Mouse (Mus musculus) ES-Bruce4 (cell line): ENCODE data around the gene Mlxipl. TPM values are rescaled to one million over a fixed set of nuclear protein-coding genes. Genes with fewer than 3 reads are reported as not detected.

Experiments used
- H3K27ac ChIP-seq: 2 replicates; pipeline ENCODE4 v1.5.1; 2012; ENCODE audit warnings: low read length, inconsistent platforms; ENCODE audit not compliant: insufficient read depth
- H3K27me3 ChIP-seq: 2 replicates; pipeline ENCODE4 v1.6.1; 2012; ENCODE audit warnings: mild to moderate bottlenecking, low read length, inconsistent platforms; ENCODE audit not compliant: control insufficient read depth, poor library complexity, insufficient read depth, severe bottlenecking
- H3K36me3 ChIP-seq: 2 replicates; pipeline ENCODE4 v1.6.1; 2012; ENCODE audit warnings: inconsistent platforms, mild to moderate bottlenecking, low read length, moderate library complexity; ENCODE audit not compliant: control insufficient read depth, poor library complexity, insufficient read depth, severe bottlenecking
- H3K4me1 ChIP-seq: one replicate; pipeline ENCODE4 v1.8.1; 2011; ENCODE audit warnings: low read length; ENCODE audit not compliant: control insufficient read depth, insufficient read depth
- H3K4me3 ChIP-seq: 2 replicates; pipeline ENCODE4 v1.5.1; 2011; ENCODE audit warnings: low read depth, mild to moderate bottlenecking, low read length
- H3K9ac ChIP-seq: 2 replicates; pipeline ENCODE4 v1.6.1; 2012; ENCODE audit warnings: low read depth, mild to moderate bottlenecking, inconsistent platforms; ENCODE audit not compliant: poor library complexity, severe bottlenecking
- H3K9me3 ChIP-seq: replicated peaks from 2 replicates; pipeline ENCODE4 v1.6.1; 2012; ENCODE audit warnings: mild to moderate bottlenecking, low read length, inconsistent platforms; ENCODE audit not compliant: control insufficient read depth, poor library complexity, insufficient read depth, severe bottlenecking
- CTCF ChIP-seq: IDR thresholded peaks from one replicate; pipeline ENCODE4 v1.8.1; 2011; ENCODE audit warnings: low read depth, low read length
- EP300 ChIP-seq: IDR thresholded peaks from 2 replicates; pipeline ENCODE4 v1.6.1; 2011; ENCODE audit warnings: low read depth, low read length; ENCODE audit not compliant: insufficient read depth
- POLR2A ChIP-seq: IDR thresholded peaks from one replicate; pipeline ENCODE4 v1.8.1; 2011; ENCODE audit warnings: low read length; ENCODE audit not compliant: insufficient read depth
- polyA plus RNA-seq: library from polyadenylated mRNA; stranded (reverse); fragments of >200 nt; gene quantifications from 2 replicates; pipeline ENCODE4 v1.2.4, GENCODE M21; 2011; ENCODE audit warnings: low read depth; ENCODE audit not compliant: missing spikeins, insufficient read depth, insufficient read length

The Mlxipl gene
- polyA plus RNA-seq, 1 experiment, result 3.8 TPM

DNA sequence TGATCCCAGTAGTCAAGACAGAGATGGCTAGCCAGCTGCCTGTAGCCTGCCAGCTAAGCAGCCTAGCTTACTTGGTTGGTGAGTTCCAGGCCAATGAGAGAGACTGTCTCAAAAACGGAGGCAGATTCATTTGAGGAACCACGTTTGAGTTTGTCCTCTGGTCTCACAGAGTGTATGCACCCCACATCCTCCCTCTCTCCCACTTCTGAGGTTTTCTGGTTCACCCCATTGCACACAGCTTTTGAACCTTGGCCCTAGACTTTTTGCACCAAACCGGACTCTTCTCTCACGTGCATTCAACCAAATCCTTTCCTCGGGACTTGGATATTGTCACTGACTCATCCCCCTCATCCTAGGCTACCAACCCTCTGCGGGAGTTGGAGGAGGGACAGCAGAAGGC is 20.3 kb downstream of the Mlxipl start:
- H3K4me3 ChIP-seq, result no peak overlapping the region
- no peak overlapping the region for H3K9ac ChIP-seq
- no peak overlapping the region for H3K27ac ChIP-seq
- TF ChIP-seq EP300, result no peak
- no peak for TF ChIP-seq CTCF
- no peak for TF ChIP-seq POLR2A
- H3K9me3 ChIP-seq, result no peaks in the 10 kb centered on the region
- H3K36me3 ChIP-seq, result no peaks in the 10 kb centered on the region
- no peaks in the 10 kb centered on the region for H3K4me1 ChIP-seq
- no peaks in the 10 kb centered on the region for H3K27me3 ChIP-seq

GRCm38 (mm10) chr5:135113782-135114181 is 24.1 kb downstream of the Mlxipl start:
- no peaks in the 10 kb centered on the region for H3K4me1 ChIP-seq
- no peak overlapping the region for H3K27ac ChIP-seq
- no peaks in the 10 kb centered on the region for H3K27me3 ChIP-seq
- no peak overlapping the region for H3K9ac ChIP-seq
- TF ChIP-seq CTCF (no peak), EP300 (no peak), POLR2A (no peak)
- no peaks in the 10 kb centered on the region for H3K9me3 ChIP-seq
- no peak overlapping the region for H3K4me3 ChIP-seq
- H3K36me3 ChIP-seq, result no peaks in the 10 kb centered on the region

- Histone ChIP-seq H3K4me3 (no peak overlapping the region), H3K9me3 (no peaks in the 10 kb centered on the region), H3K36me3 (no peaks in the 10 kb centered on the region), H3K9ac (no peak overlapping the region), H3K4me1 (no peaks in the 10 kb centered on the region), H3K27ac (no peak overlapping the region), H3K27me3 (no peaks in the 10 kb centered on the region)
- no peak for TF ChIP-seq CTCF
- no peak for TF ChIP-seq EP300
- TF ChIP-seq POLR2A, result no peak
Measured at GRCm38 (mm10) chr5:135115241-135115640, 25.6 kb downstream of the Mlxipl start.

DNA sequence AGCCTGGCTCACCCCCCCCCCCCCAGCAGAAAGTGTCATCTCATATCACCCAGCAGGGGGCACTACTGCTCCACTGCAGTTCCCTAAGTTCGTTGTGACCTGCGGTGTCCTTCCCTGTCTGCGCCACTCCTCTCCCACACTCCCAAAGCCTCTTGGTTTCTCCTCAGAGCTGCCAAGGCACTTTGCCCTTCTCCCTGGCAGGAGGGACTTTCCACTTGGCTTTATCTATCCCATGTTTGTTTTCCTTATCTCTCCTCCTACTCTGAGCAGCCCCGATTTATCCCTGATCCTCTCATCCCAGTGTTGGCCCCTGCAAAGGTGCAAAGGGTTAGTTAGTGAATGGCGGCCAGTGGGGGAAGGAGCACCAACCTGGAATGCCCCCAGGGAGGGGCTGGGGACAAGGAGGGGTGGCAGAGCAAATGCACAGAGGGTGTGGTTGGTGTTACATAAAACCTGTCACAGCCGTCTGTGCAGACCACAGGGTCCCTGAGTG is 28.9 kb downstream of the Mlxipl start:
- Histone ChIP-seq H3K9ac (no peak overlapping the region), H3K4me3 (no peak overlapping the region), H3K36me3 (no peaks in the 10 kb centered on the region), H3K27ac (no peak overlapping the region), H3K9me3 (no peaks in the 10 kb centered on the region), H3K27me3 (no peaks in the 10 kb centered on the region), H3K4me1 (no peaks in the 10 kb centered on the region)
- TF ChIP-seq POLR2A (no peak), CTCF (peak; percentile 81)

GRCm38 (mm10) chr5:135120753-135121152 is 31.1 kb downstream of the Mlxipl start:
- Histone ChIP-seq H3K9me3 (no peaks in the 10 kb centered on the region), H3K27ac (no peak overlapping the region), H3K36me3 (no peaks in the 10 kb centered on the region), H3K4me3 (no peak overlapping the region), H3K4me1 (no peaks in the 10 kb centered on the region), H3K27me3 (no peaks in the 10 kb centered on the region), H3K9ac (no peak overlapping the region)
- no peak for TF ChIP-seq POLR2A
- no peak for TF ChIP-seq EP300
- no peak for TF ChIP-seq CTCF

DNA sequence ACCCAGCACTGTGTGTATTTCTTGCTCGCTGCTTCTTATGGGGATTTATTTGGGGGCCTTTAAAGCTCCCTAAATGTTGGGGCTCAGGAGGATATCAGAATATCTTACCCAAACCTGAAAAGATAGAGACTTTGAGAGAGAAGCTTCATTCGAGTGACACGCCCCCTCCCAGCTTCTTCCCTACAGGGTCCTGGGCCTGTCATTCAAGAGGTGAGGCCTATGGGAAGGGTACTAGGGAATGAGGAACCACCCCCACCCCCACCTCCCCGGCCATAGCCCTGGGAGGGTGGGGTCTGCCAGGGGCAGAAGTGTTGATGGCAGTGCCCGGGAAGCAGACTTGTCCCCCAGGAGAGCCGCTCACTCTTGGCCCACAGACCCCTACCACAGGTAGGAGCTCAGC is 36.4 kb downstream of the Mlxipl start:
- no peak for TF ChIP-seq POLR2A
- no peak for TF ChIP-seq CTCF
- no peak for TF ChIP-seq EP300
- no peaks in the 10 kb centered on the region for H3K27me3 ChIP-seq
- H3K27ac ChIP-seq, result no peak overlapping the region
- no peaks in the 10 kb centered on the region for H3K4me1 ChIP-seq
- H3K9ac ChIP-seq, result no peak overlapping the region
- no peaks in the 10 kb centered on the region for H3K36me3 ChIP-seq
- no peak overlapping the region for H3K4me3 ChIP-seq
- no peaks in the 10 kb centered on the region for H3K9me3 ChIP-seq
